Mouse (Mus musculus): ENCODE data around the gene Erc2.
"Not testable (repeated sequence)": the region's sequence is repeated elsewhere in the genome, so short reads cannot be mapped to it uniquely, and the experiment has no call there.

The Erc2 gene

GRCm38 (mm10) chr14:27846875-27847274 lies 224.6 kb downstream of the Erc2 start:
- DNase-seq = no peak

GRCm38 (mm10) chr14:27847291-27847690 lies 225.1 kb downstream of the Erc2 start:
- no peak for DNase-seq

- no peak for DNase-seq
Observed at GRCm38 (mm10) chr14:27851231-27851630, 229.0 kb downstream of the Erc2 start.

DNA sequence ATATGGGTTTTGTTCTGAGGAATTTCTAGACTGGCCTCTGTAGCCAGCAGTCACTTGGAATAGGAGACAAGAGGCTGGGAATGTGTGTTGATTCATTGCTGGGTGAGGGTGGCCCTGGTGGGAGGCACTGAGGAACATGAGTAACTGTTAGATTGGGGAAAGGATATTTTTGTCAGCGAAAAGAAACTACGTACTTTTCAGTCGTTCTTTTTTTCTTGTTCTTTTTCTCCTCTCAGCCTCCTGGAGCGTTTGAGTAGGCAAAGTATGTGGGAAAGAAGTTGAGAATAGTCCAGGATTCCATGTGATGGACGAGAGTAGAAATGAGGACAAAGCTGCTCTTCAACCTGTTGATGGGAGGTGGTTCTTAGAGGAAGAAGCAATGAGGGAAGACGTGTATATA lies 230.4 kb downstream of the Erc2 start:
- no peak for DNase-seq

DNA sequence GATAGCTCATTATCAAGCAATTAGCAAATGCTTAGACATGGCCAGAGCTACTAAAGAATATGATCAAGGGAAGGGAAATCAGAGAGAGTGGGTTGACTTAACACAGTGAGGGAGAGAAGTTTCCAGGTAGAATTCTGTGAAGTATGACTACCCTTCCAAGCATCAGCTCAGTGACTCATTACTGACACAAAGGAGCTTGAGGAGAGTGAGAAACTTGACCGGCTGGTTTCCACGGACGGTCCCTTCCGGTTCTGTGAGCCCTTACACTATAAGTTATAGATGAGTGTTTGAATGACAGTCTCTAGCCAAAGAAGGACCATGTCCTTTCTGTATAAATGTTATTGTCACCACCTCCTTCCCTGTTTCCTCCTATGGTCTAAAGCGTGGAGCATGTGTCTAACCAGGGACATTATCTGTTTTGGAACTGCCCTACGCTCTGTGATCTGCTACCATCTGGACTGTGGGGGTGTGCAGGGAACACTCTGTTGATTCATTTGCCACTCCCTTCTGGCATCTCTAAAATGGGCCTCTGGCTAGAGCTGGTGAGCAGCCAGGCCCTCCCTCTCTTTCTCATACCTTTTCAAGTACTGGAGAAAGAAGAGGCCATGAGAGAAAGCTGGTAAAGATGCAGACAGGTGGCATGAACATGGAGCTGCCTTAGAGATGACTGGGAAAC lies 238.3 kb downstream of the Erc2 start:
- DNase-seq = no peak

- DNase-seq = no peak
Observed at GRCm38 (mm10) chr14:27862299-27862698, 240.1 kb downstream of the Erc2 start.

DNA sequence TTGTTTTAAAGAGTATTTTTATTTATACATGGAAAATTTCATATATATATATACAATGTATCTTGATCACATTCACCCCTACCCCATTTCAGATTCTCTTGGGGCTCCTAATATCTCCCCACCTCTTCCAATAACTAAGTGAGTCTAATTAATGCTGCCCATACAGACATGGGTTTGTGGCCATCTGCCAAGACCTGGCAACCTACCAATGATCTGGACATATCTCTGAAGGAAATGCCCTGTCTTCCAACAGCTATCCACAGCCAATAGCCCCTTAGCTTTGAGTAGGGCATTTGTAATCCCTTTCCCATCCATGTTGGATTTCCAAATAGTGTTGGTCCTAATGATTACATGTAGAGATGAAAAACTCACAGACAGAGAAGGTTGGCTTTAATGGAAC lies 245.2 kb downstream of the Erc2 start:
- no peak for DNase-seq

DNA sequence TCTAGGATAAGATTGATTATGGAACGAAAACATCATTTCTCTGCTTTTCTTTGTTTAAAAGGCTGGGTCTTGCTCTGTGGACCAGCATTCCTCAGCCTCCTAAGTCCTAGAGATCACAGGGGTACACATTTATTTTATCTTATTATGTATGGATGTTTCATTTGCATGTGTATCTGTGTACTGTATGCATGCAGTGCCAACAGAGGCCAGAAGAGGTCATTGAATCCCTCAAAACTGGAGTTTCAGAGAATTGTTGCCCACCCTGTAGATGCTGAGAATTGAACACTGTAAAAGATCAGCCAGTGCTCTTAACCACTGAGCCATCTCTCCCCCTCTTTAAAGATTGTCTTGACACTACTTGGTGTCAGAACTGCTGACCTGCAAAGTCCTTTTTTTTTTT lies 251.4 kb downstream of the Erc2 start:
- DNase-seq = no peak

DNA sequence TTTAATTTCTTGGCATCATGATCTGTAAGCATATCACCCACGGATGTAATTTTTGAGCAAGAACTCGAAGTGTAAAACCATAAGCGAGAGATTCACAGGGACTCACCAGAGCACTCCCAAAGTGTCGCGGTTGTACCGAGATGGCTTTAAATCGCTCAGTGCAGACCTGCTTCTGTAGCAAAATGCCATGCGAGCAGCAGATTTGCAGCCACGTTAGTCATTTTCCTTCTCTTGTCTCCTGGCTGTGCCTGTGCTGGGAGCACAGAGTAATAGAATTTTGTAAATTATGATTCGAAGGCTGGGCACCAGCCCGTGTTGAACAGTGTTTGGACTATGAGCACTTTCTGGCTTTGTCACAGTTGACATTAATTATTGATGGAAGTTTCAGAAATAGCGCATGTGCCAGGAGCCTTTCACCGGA lies 253.8 kb downstream of the Erc2 start:
- no peak for DNase-seq

DNA sequence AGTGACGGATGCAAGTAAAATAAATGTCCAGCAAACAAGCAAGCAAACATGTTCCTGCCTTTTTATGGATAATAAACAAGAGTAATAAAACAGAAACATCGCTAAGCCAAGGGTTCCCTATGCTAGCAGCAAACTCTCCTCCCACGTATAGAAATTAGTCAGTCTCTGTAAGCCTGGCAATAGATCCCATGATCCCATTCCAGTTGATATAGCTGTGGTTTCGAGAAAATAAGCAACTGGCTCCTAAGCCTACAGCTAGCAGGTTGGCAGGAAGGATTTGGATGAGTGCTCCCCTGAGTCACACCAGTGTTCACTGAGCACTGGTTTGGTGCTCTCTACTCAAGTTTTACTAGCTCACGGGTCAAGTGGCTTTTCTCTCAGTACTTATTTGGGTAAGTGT lies 259.7 kb downstream of the Erc2 start:
- DNase-seq = no peak

GRCm38 (mm10) chr14:27886337-27886736 lies 264.1 kb downstream of the Erc2 start:
- not testable (repeated sequence) for DNase-seq

DNA sequence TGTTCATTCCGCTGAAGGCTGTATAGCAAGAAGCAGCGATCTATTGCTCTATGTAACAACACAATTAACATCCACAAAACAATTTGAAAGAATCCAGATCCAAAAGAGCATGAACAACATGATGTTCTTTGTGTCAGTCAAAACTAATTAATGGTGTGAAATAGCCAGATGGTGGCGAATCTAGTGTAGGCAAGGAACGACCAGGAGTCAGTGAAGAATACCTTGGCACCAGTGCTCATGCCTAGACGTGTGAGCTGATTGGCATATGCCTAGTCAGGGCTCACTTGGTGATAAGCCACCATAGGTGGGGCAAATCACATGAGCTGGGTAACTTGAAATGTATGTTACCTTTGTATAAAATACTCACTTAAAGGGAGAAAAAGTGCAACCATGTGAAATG lies 265.3 kb downstream of the Erc2 start:
- no peak for DNase-seq

DNA sequence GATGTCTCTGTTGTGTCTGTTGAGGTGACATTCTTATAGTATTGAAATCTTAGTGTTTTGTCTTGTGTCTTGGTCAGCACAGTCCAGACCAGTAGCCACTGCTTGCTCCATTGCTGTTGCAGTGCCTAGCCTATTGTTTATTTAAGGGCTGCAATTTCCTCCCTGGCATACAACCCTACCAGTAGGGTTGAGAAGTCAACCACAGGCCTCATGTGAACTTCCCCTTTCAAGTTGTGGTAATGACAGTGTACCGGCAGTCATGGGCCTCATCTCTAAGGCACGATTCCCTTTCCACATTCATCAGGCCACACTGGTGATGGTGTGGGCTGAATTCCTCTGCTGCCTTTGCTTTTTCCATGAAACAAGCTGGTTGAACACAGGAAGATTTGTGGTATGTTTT lies 267.4 kb downstream of the Erc2 start:
- no peak for DNase-seq

GRCm38 (mm10) chr14:27892416-27892815 lies 270.2 kb downstream of the Erc2 start:
- DNase-seq = no peak

- DNase-seq = no peak
Observed at GRCm38 (mm10) chr14:27901772-27902171, 279.5 kb downstream of the Erc2 start.

- no peak for DNase-seq
Observed at GRCm38 (mm10) chr14:27921656-27922373, 299.6 kb downstream of the Erc2 start.

GRCm38 (mm10) chr14:27927369-27927768 lies 305.1 kb downstream of the Erc2 start:
- DNase-seq = no peak

DNA sequence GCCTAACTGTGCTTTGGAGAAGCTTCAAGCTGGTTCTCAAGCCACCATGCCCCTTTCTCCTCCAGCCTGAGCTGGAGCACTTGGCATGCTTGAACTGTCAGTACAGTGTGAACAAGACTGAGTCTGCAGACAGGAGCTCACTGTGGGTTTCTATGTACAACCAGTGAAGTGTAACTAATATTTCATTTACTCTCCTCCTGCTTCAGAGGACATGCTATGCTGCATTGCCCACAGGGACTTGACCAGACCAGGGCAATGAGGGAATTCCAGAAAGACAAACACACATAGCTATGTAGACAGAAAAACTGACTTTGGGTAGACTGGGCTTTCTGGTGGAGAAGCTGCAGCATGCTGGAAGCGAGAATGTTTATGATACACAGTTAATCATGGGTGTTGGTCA lies 311.3 kb downstream of the Erc2 start:
- DNase-seq = no peak

DNA sequence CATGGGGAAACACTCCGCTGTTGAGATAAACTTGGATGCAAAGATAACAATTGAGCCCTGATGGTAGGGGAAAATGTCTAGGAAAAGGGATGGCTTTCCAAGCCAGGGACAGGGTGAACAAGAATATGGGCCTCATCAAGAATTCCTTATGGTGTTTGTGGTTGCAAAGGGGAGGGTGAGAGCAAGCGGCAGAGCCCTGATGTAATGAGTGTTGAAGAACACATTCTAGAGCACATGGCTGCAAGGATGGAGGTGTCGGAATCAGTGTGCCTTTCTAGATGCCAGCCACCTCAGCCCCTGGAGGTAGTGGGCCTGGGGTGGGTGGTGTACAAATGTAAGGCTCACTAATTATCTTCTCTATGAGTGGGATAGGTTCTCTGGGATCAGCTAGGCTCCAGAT lies 313.5 kb downstream of the Erc2 start:
- DNase-seq = no peak

DNA sequence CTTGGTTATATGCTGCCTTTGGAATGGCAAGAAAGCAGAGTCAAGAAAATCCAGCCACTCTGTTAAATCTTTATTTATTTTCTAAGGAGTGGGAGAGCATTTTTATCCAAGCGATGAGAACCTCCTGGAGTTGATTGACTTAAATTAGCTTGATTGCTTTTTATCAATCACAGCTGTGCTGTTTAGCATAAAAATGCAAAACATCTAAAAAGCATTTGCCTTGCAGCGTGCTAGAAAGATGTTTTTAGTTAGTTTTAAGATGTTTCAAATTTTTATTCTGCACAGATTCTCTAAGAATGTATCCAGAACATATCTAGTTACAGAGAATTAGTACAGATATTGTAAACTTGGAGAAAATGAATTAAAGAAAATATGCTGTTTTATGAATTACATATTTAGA lies 315.7 kb downstream of the Erc2 start:
- no peak for DNase-seq

DNA sequence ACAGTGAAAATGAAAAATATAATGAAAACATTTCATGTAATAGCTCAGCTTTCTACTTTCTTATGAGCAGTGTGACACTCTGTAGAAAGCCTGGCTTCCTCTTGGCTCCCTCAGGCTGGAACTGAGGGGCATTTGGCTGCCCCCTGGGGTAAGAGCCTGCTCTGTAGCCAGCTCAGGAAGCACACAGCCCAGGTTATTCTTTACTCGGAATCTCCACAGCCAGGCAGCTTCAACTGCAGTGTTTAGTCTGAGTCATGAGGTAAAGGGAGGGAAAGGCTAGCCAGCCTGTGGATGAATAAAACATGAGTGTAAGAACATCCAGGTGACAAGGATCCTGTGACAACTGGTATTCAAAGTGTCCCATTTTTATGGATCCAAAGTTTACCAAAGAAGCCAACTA lies 323.0 kb downstream of the Erc2 start:
- DNase-seq = no peak

- no peak for DNase-seq
Observed at GRCm38 (mm10) chr14:27946211-27946610, 324.0 kb downstream of the Erc2 start.

GRCm38 (mm10) chr14:27948391-27948790 lies 326.2 kb downstream of the Erc2 start:
- DNase-seq = peak; percentile 26

DNA sequence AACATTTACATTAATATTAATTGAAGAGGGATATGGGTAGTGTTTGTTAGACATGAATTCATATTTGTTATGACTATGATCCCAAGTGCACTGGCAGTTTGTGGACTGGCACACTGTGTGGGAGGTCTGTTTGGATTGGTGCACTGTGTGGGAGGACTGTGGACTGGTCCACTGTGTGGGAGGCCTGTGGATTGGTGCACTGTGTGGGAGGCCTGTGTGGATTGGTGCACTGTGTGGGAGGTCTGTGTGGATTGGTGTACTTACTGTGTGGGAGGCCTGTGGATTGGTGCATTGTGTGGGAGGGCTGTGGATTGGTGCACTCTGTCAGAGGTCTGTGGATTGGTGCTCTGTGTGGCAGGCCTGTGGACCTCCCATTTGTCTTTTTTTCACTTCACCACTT lies 331.6 kb downstream of the Erc2 start:
- DNase-seq = no peak

DNA sequence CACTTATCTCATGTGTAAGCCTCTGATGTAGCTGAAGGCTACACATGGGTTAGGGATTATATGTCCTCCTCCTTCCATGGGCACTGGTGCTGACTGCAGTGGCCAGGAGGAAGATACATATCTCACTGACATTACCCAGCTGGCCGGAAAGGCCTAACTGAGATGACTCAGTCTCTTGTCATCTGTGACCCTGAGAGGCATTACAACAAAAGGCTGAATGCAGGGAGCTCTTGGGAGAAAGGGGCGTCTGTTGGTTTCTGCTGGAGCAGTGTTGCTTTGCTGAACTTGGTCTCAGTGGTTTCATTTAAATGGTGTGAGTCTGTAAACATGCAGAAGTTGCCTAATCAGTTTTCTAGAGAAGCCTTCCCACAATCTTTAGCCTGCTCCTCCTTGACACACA lies 334.6 kb downstream of the Erc2 start:
- no peak for DNase-seq
